Mouse (Mus musculus) forebrain, postnatal 0 days (tissue): ENCODE measurements around the gene Grhl3. TPM values are rescaled to one million over a fixed set of nuclear protein-coding genes. Genes with fewer than 3 reads are reported as not detected.
A peak's percentile ranks its signal among the peaks of the same experiment; 100 is the strongest.

ENCODE experiments used
- ATAC-seq: fragments of 200-750 bp; cut with Nextera tagmentation; 2 replicates; pipeline ENCODE4 v1.8.0; 2017; ENCODE audit warnings: mild to moderate bottlenecking, moderate library complexity
- DNase-seq: peaks from one replicate; pipeline ENCODE4 v3.0.0-alpha.2; 2015
- H3K27ac ChIP-seq: fragments of 300-500 bp; sonication (generic); 2 replicates; pipeline ENCODE4 v1.5.1; 2014; ENCODE audit warnings: low read depth, mild to moderate bottlenecking, antibody characterized with exemption, low read length, moderate library complexity, mixed read lengths
- H3K27me3 ChIP-seq: fragments of 300-500 bp; sonication (generic); 2 replicates; pipeline ENCODE4 v1.6.1; 2014; ENCODE audit warnings: mild to moderate bottlenecking, low read length, mixed read lengths; ENCODE audit not compliant: insufficient read depth
- H3K36me3 ChIP-seq: fragments of 300-500 bp; sonication (generic); 2 replicates; pipeline ENCODE4 v1.6.1; 2014; ENCODE audit warnings: mild to moderate bottlenecking, moderate library complexity; ENCODE audit not compliant: insufficient read depth
- H3K4me1 ChIP-seq: fragments of 300-500 bp; sonication (generic); 2 replicates; pipeline ENCODE4 v1.6.1; 2014; ENCODE audit warnings: antibody characterized with exemption; ENCODE audit not compliant: insufficient read depth
- H3K4me2 ChIP-seq: fragments of 300-500 bp; sonication (generic); 2 replicates; pipeline ENCODE4 v1.6.1; 2014; ENCODE audit warnings: low read depth, mild to moderate bottlenecking, moderate library complexity
- H3K4me3 ChIP-seq: fragments of 300-500 bp; sonication (generic); 2 replicates; pipeline ENCODE4 v1.5.1; 2014; ENCODE audit warnings: low read depth, low read length, mixed read lengths
- H3K9ac ChIP-seq: fragments of 300-500 bp; sonication (generic); 2 replicates; pipeline ENCODE4 v1.6.1; 2014; ENCODE audit warnings: mild to moderate bottlenecking
- H3K9me3 ChIP-seq: fragments of 300-500 bp; sonication (generic); 2 replicates; pipeline ENCODE4 v1.6.1; 2016; ENCODE audit warnings: low read length
- CTCF ChIP-seq: sonication (generic); IDR thresholded peaks from 2 replicates; pipeline ENCODE4 v1.5.1; 2016; ENCODE audit warnings: antibody characterized with exemption, control low read depth, low read depth
- WGBS: fragments of 180-500 bp; shearing (Covaris S2); extraction: QIAGEN DNeasy Blood & Tissue Kit; methylation state at CpG from one replicate; pipeline ENCODE4 v1.1.7; 2014; 5-methylcytosine and 5-hydroxymethylcytosine counted together
- polyA plus RNA-seq: library from polyadenylated mRNA; unstranded; fragments of >200 nt; fragmentation: Nextera tagmentation; extraction: Ambion mirVana; gene quantifications from 2 replicates; pipeline ENCODE4 v1.2.1, GENCODE M21; 2015
- total RNA-seq: library from RNA; depleted of rRNA; stranded (reverse); fragments of >200 nt; gene quantifications from 2 replicates; pipeline ENCODE4 v1.2.3, GENCODE M21; 2014

Gene Grhl3
- total and polyA plus RNA-seq, 2 experiments from 2014 or later = 0.76 to 1.5 TPM

GRCm38 (mm10) chr4:135591610-135592304 is 18.3 kb upstream of the Grhl3 start:
- H3K9ac ChIP-seq = no peak overlapping the region
- WGBS = 64% methylated on average over 8 of the region's 8 CpGs
- no peak for TF ChIP-seq CTCF
- H3K4me1 ChIP-seq = no peaks in the 10 kb centered on the region
- DNase-seq = no peak
- H3K36me3 ChIP-seq = no peaks in the 10 kb centered on the region
- no peak overlapping the region for H3K4me2 ChIP-seq
- H3K9me3 ChIP-seq = no peaks in the 10 kb centered on the region
- H3K27ac ChIP-seq = no peak overlapping the region
- no peaks in the 10 kb centered on the region for H3K27me3 ChIP-seq
- no peak overlapping the region for H3K4me3 ChIP-seq
- ATAC-seq = no peak

- H3K27me3 ChIP-seq = no peaks in the 10 kb centered on the region
- H3K27ac ChIP-seq = no peak overlapping the region
- ATAC-seq = no peak
- H3K9ac ChIP-seq = no peak overlapping the region
- no peak for TF ChIP-seq CTCF
- 62% methylated on average over 3 of the region's 3 CpGs for WGBS
- DNase-seq = no peak
- H3K4me3 ChIP-seq = no peak overlapping the region
- no peak overlapping the region for H3K4me2 ChIP-seq
- H3K9me3 ChIP-seq = no peaks in the 10 kb centered on the region
- H3K36me3 ChIP-seq = no peaks in the 10 kb centered on the region
- no peaks in the 10 kb centered on the region for H3K4me1 ChIP-seq
Measured at GRCm38 (mm10) chr4:135591086-135591485, 17.7 kb upstream of the Grhl3 start.

GRCm38 (mm10) chr4:135584838-135585237 is 11.4 kb upstream of the Grhl3 start:
- Histone ChIP-seq H3K4me2 (no peak overlapping the region), H3K36me3 (no peaks in the 10 kb centered on the region), H3K4me3 (no peak overlapping the region), H3K9me3 (no peaks in the 10 kb centered on the region), H3K9ac (no peak overlapping the region), H3K27me3 (no peaks in the 10 kb centered on the region), H3K4me1 (no peaks in the 10 kb centered on the region), H3K27ac (no peak overlapping the region)
- TF ChIP-seq CTCF = no peak
- 66% methylated on average over 4 of the region's 4 CpGs for WGBS
- ATAC-seq (no peak), DNase-seq (no peak)

- WGBS = 33% methylated on average over 12 of the region's 12 CpGs
- H3K4me2 ChIP-seq = no peak overlapping the region
- no peak overlapping the region for H3K9ac ChIP-seq
- no peaks in the 10 kb centered on the region for H3K27me3 ChIP-seq
- H3K4me3 ChIP-seq = no peak overlapping the region
- no peaks in the 10 kb centered on the region for H3K36me3 ChIP-seq
- no peaks in the 10 kb centered on the region for H3K4me1 ChIP-seq
- no peak for TF ChIP-seq CTCF
- H3K9me3 ChIP-seq = no peaks in the 10 kb centered on the region
- ATAC-seq (no peak), DNase-seq (no peak)
- no peak overlapping the region for H3K27ac ChIP-seq
Measured at GRCm38 (mm10) chr4:135581222-135581910, 7.9 kb upstream of the Grhl3 start.

GRCm38 (mm10) chr4:135579695-135580094 is 6.3 kb upstream of the Grhl3 start:
- Histone ChIP-seq H3K4me2 (no peak overlapping the region), H3K9ac (no peak overlapping the region), H3K27me3 (no peaks in the 10 kb centered on the region), H3K4me1 (no peaks in the 10 kb centered on the region), H3K36me3 (no peaks in the 10 kb centered on the region), H3K27ac (no peak overlapping the region), H3K4me3 (no peak overlapping the region), H3K9me3 (no peaks in the 10 kb centered on the region)
- ATAC-seq (no peak), DNase-seq (no peak)
- 75% methylated on average over 6 of the region's 6 CpGs for WGBS
- TF ChIP-seq CTCF = no peak

DNA sequence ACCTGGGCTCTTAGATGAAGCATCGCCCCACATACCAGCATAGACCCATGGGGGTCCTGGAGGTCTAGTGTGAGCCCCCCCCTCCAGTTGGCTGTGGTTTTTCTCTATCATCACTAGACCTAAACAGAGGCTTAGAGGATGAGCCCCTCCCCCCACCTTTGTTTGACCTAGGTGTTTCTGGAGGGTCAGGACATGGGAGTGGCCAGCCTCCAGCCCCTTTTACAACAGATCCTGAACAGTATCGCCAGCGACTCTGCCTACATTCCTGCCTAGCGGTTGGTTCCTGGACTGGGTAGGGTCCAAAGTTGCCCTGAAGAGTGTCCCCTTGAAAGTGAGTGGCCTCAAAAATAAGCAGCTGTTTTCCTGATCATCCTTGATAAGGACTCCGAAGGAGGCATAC is 5.1 kb upstream of the Grhl3 start:
- WGBS = 86% methylated on average over 5 of the region's 5 CpGs
- no peak for TF ChIP-seq CTCF
- Histone ChIP-seq H3K4me2 (no peak overlapping the region), H3K9ac (no peak overlapping the region), H3K4me1 (0 out of 2 replicates have a peak, but pooled peaks cover 1% of the 10 kb centered on the region), H3K27ac (no peak overlapping the region), H3K9me3 (no peaks in the 10 kb centered on the region), H3K36me3 (no peaks in the 10 kb centered on the region), H3K27me3 (no peaks in the 10 kb centered on the region), H3K4me3 (no peak overlapping the region)
- DNase-seq (no peak), ATAC-seq (no peak)

DNA sequence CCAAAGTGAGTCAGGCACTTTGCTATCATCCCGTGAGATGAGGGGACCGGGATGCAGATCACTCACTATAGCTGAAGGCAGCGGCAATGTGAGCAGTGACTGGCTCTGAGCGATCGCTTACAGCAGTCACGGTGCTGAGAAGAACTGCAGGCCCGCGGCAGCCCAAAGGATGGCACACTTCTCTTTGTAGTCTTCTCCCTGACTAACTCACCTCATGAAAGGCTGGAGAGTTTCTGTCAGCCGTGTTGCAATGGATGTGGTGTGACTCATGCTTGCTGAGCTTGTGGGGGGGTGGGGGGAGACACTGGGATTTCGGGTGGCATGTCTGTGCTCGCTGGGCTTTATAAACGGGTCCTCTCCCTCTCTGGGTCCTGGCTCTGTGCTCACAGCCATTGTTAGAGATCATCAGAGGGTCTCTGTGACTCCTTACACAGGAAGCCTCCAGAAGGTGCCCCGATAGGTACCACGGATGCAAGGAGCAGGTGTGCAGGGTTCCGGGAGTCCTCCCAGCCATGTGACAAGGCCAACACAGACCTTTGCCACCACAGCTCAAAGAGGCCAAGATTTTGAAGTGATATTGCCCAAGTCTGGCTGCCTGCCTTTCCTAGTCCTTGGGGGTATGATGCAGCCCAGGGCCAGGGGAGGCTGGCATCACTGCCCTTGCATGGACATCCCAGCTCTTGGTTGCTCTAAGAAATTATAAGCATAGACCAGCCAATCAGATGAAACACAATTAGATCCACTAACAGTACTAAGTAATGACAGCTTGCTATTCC is 2.1 kb upstream of the Grhl3 start:
- H3K4me3 ChIP-seq = no peak overlapping the region
- H3K4me2 ChIP-seq = no peak overlapping the region
- WGBS = 60% methylated on average over 15 of the region's 15 CpGs
- no peaks in the 10 kb centered on the region for H3K36me3 ChIP-seq
- no peaks in the 10 kb centered on the region for H3K9me3 ChIP-seq
- H3K4me1 ChIP-seq = peaks cover 8% of the 10 kb centered on the region; the same call in 1 of the 2 replicates
- no peak for ATAC-seq
- no peak overlapping the region for H3K9ac ChIP-seq
- H3K27me3 ChIP-seq = peaks cover 16% of the 10 kb centered on the region
- no peak overlapping the region for H3K27ac ChIP-seq
- peak; percentile 25; the same call in 1 of the 2 replicates for TF ChIP-seq CTCF
- no peak for DNase-seq
